Mouse (Mus musculus) R1 (cell line): ENCODE measurements around the gene Gm9803.

Source experiments
- DNase-seq: peaks from one replicate; pipeline ENCODE4 v3.0.0-alpha.2; 2018; ENCODE audit warnings: low read depth, low spot score

The Gm9803 gene

GRCm38 (mm10) chr10:43512976-43513375, 10.9 kb upstream of the Gm9803 start:
- no peak for DNase-seq

- no peak for DNase-seq
Observed at GRCm38 (mm10) chr10:43516992-43517660, 6.8 kb upstream of the Gm9803 start.

- no peak for DNase-seq
Observed at GRCm38 (mm10) chr10:43517836-43518235, 6.0 kb upstream of the Gm9803 start.

GRCm38 (mm10) chr10:43518368-43518767, 5.5 kb upstream of the Gm9803 start:
- DNase-seq: no peak

- DNase-seq: no peak
Observed at GRCm38 (mm10) chr10:43519977-43520376, 3.9 kb upstream of the Gm9803 start.

GRCm38 (mm10) chr10:43527283-43528269, 3.7 kb downstream of the Gm9803 start:
- peak; percentile 69 for DNase-seq

GRCm38 (mm10) chr10:43534382-43534781, 10.5 kb downstream of the Gm9803 start:
- DNase-seq: no peak

- no peak for DNase-seq
Observed at GRCm38 (mm10) chr10:43537652-43538051, 13.8 kb downstream of the Gm9803 start.

- no peak for DNase-seq
Observed at GRCm38 (mm10) chr10:43538831-43539230, 14.9 kb downstream of the Gm9803 start.

GRCm38 (mm10) chr10:43539746-43540310, 15.9 kb downstream of the Gm9803 start:
- DNase-seq: no peak

- DNase-seq: peak; percentile 95
Observed at GRCm38 (mm10) chr10:43540442-43541152, 16.7 kb downstream of the Gm9803 start, which contains the start of gene 1700021F05Rik. TSS of gene 1700021F05Rik (minus strand) at chr10:43540994.

GRCm38 (mm10) chr10:43541153-43541544, 17.3 kb downstream of the Gm9803 start:
- DNase-seq: no peak

GRCm38 (mm10) chr10:43549411-43549810, 25.5 kb downstream of the Gm9803 start:
- DNase-seq: peak; percentile 68

GRCm38 (mm10) chr10:43550923-43551322, 27.0 kb downstream of the Gm9803 start:
- no peak for DNase-seq

GRCm38 (mm10) chr10:43551388-43551787, 27.5 kb downstream of the Gm9803 start:
- DNase-seq: peak; percentile 88

- DNase-seq: no peak
Observed at GRCm38 (mm10) chr10:43557630-43558165, 33.8 kb downstream of the Gm9803 start.

GRCm38 (mm10) chr10:43559313-43559712, 35.4 kb downstream of the Gm9803 start:
- no peak for DNase-seq

- DNase-seq: peak; percentile 79
Observed at GRCm38 (mm10) chr10:43560765-43561164, 36.9 kb downstream of the Gm9803 start.

- peak; percentile 73 for DNase-seq
Observed at GRCm38 (mm10) chr10:43561311-43561710, 37.4 kb downstream of the Gm9803 start.
